ENCODE assay signal across 7 mouse cellular contexts in the genomic region with DNA sequence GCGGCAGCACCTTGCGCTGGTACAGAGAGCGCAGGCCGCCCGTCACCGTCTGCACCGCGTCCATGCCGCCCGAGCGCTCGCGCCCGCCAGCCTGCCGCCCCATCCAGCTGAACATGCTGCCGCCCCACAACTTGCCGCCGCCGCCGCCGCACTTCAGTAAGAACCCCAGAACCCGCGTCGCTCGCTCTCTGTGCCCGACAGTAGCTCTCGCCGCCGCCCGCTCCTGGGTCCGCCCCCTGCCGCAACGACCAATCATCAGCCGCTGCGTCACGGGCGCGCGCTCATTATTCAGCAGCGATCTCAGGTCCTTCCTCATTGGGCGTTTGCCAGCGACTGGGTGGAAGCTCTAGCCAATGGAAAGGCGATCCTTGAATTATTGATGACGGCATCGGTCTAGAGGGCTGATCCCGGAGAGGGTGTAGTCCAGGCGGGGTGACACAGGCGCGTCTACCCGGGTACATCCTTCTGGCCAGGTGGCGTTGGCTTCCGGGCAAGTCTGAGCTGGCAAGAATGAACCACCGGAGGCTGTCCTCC. TPM values are rescaled to one million over a fixed set of nuclear protein-coding genes. Genes with fewer than 3 reads are reported as not detected.
DNase-seq lines count a peak whose midpoint lies in the region; ATAC-seq lines count a peak whose summit lies in the region.

A gene (minus strand): TSS at position 246 of the 534 bp plus-strand sequence.

- no peaks in the 10 kb centered on the region for H3K27me3 ChIP-seq in intestine, embryonic 16.5 days (replicated peaks; ENCODE audit: control insufficient read depth, insufficient read depth, low read length)
- no peaks in the 10 kb centered on the region for H3K27me3 ChIP-seq in midbrain, embryonic 11.5 days (ENCODE audit: control insufficient read depth, insufficient read depth, low read length)

- H3K9me3 ChIP-seq in intestine, embryonic 16.5 days (ENCODE audit: control insufficient read depth, low read length): no peaks in the 10 kb centered on the region
- H3K9me3 ChIP-seq in midbrain, embryonic 11.5 days (ENCODE audit: control insufficient read depth, low read length): no peaks in the 10 kb centered on the region

- under 1% methylated on average over 53 of the region's 53 CpGs for WGBS in intestine, embryonic 16.5 days
- WGBS in midbrain, embryonic 11.5 days: under 1% methylated on average over 52 of the region's 53 CpGs

- H3K9ac ChIP-seq in intestine, embryonic 16.5 days (ENCODE audit: low read depth, low read length): peak within 1 kb of the TSS; percentile 80
- peak within 1 kb of the TSS; percentile 62 for H3K9ac ChIP-seq in midbrain, embryonic 11.5 days (ENCODE audit: low read length)

- intact Hi-C loops in left cerebral cortex, postnatal 36 days (cut with DNase I): no loop called here

- no peaks in the 10 kb centered on the region for H3K36me3 ChIP-seq in intestine, embryonic 16.5 days (ENCODE audit: control insufficient read depth, insufficient read depth, low read length)
- H3K36me3 ChIP-seq in midbrain, embryonic 11.5 days (ENCODE audit: control insufficient read depth, insufficient read depth, low read length): no peaks in the 10 kb centered on the region

- peak; percentile 98 for DNase-seq in adrenal gland, adult 8-10 months
- peak; percentile 97 for DNase-seq in embryo, embryonic 9.5 days (ENCODE audit: extremely low spot score)
- DNase-seq in gastrocnemius, postnatal 4 days (ENCODE audit: low spot score in 2 of 2): peak; percentile 97 to 99
- DNase-seq in left cerebral cortex, postnatal 36 days (ENCODE audit: low spot score in 2 of 2): peak; percentile 97 to 98
- DNase-seq in midbrain, embryonic 11.5 days (ENCODE audit: low spot score, missing footprints): peak; percentile 99
- DNase-seq in skeletal muscle tissue, adult 2 months (ENCODE audit: low read depth, low spot score): peak; percentile 97

- peak within 1 kb of the TSS; percentile 97 for H3K4me2 ChIP-seq in intestine, embryonic 16.5 days (ENCODE audit: low read depth, low read length)
- peak within 1 kb of the TSS; percentile 98 for H3K4me2 ChIP-seq in midbrain, embryonic 11.5 days

- peak within 1 kb of the TSS; percentile 64 for H3K27ac ChIP-seq in intestine, embryonic 16.5 days (ENCODE audit: low read length)
- H3K27ac ChIP-seq in midbrain, embryonic 11.5 days (ENCODE audit: low read depth, low read length): no peak within 1 kb of the TSS

- peak; percentile 99 for ATAC-seq in intestine, embryonic 16.5 days
- ATAC-seq in midbrain, embryonic 11.5 days (ENCODE audit: low FRiP score): peak; percentile 99

- no peaks in the 10 kb centered on the region for H3K4me1 ChIP-seq in intestine, embryonic 16.5 days (ENCODE audit: control insufficient read depth, insufficient read depth, low read length)
- H3K4me1 ChIP-seq in midbrain, embryonic 11.5 days (ENCODE audit: control insufficient read depth, insufficient read depth, low read length): peaks cover 6% of the 10 kb centered on the region; the same call in 1 of the 2 replicates

- peak within 1 kb of the TSS; percentile 79 for H3K4me3 ChIP-seq in intestine, embryonic 16.5 days (ENCODE audit: low read length)
- H3K4me3 ChIP-seq in midbrain, embryonic 11.5 days (ENCODE audit: low read depth, low read length): peak within 1 kb of the TSS; percentile 56

RNA-seq across cellular contexts. Expression of the gene that starts here (rescaled TPM):
- total RNA-seq in adrenal gland, adult 8-10 months (2022): 10 to 100 TPM; 44.4 to 84.5 (median 63.0) TPM
- total RNA-seq in gastrocnemius, postnatal 4 days (2021): 100 to 1,000 TPM; 166 to 179 TPM
- 46.0 and 51.7 TPM in 2 replicates for polyA plus RNA-seq in intestine, embryonic 16.5 days (2015; fragmentation: Nextera tagmentation; extraction: Ambion mirVana)
- total RNA-seq in left cerebral cortex, postnatal 36 days (2021): 10 to 100 TPM; 11.3 to 12.9 TPM
- polyA plus RNA-seq in midbrain, embryonic 11.5 days (2014; fragmentation: Nextera tagmentation; extraction: Ambion mirVana): 10.2 and 17.2 TPM in 2 replicates
